Mouse (Mus musculus) thymus, adult 2 months (tissue): ENCODE results near the gene Vstm2l. TPM values are rescaled to one million over a fixed set of nuclear protein-coding genes. Genes with fewer than 3 reads are reported as not detected.

Experiments
- DNase-seq: peaks from one replicate; pipeline ENCODE4 v3.0.0; 2021
- H3K27ac ChIP-seq: fragments of 200-500 bp; 2 replicates; pipeline ENCODE4 v1.5.1; 2012; ENCODE audit warnings: low read length, control low read depth; ENCODE audit not compliant: control insufficient read depth, insufficient read depth
- H3K27me3 ChIP-seq: fragments of 200-500 bp; 2 replicates; pipeline ENCODE4 v1.6.1; 2012; ENCODE audit warnings: mild to moderate bottlenecking, low read length, moderate library complexity, mixed read lengths; ENCODE audit not compliant: control insufficient read depth, insufficient read depth
- H3K36me3 ChIP-seq: fragments of 200-500 bp; 2 replicates; pipeline ENCODE4 v1.6.1; 2012; ENCODE audit warnings: mild to moderate bottlenecking, low read length, moderate library complexity; ENCODE audit not compliant: control insufficient read depth, insufficient read depth
- H3K4me1 ChIP-seq: fragments of 200-500 bp; replicated peaks from 2 replicates; pipeline ENCODE4 v1.6.1; 2012; ENCODE audit warnings: low read length; ENCODE audit not compliant: control insufficient read depth, insufficient read depth
- H3K4me3 ChIP-seq: fragments of 200-500 bp; 2 replicates; pipeline ENCODE4 v1.5.1; 2012; ENCODE audit warnings: mild to moderate bottlenecking, low read length, control low read depth, moderate library complexity; ENCODE audit not compliant: control insufficient read depth, insufficient read depth
- CTCF ChIP-seq: fragments of 200-500 bp; IDR thresholded peaks from 2 replicates; pipeline ENCODE4 v1.5.1; 2012; ENCODE audit warnings: mild to moderate bottlenecking, control low read depth, low read length, moderate library complexity, borderline replicate concordance; ENCODE audit not compliant: control insufficient read depth, poor library complexity, insufficient read depth; ENCODE audit errors: extremely low read depth
- POLR2A ChIP-seq: fragments of 200-500 bp; IDR thresholded peaks from 2 replicates; pipeline ENCODE4 v1.6.1; 2012; ENCODE audit warnings: mild to moderate bottlenecking, low read length, control low read depth, moderate library complexity; ENCODE audit not compliant: control insufficient read depth, poor library complexity, insufficient read depth; ENCODE audit errors: extremely low read depth
- WGBS: fragments of 180-500 bp; shearing (Covaris S2); methylation state at CpG from one replicate; pipeline ENCODE4 v1.1.7; 2018; 5-methylcytosine and 5-hydroxymethylcytosine counted together
- polyA plus RNA-seq: library from polyadenylated mRNA; depleted of rRNA; stranded (reverse); fragments of >200 nt; gene quantifications from 2 replicates; pipeline ENCODE4 v1.2.3, GENCODE M21; 2012

Gene Vstm2l
- polyA plus RNA-seq, 1 experiment: 0.11 TPM

DNA sequence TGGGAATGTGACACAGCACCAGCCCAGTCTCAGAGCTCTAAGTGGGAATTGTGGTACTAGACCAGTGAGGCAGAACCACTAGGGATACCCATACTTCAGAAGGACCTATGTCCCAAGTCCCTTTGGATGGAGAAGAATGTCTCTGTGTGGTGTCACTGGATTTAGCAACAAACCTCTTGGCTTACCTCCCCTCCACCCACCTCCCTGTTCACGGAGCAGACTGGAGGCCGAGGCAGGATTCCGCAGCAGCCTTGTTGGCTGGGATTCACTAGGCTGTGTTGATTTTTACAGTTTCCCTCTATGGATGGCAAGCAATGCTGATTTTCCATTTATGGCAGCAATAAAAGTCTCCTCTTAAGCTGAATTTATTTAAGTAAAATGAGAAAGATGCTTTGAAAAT, 12.5 kb downstream of the Vstm2l start:
- H3K4me1 ChIP-seq: no peaks in the 10 kb centered on the region
- no peak for DNase-seq
- no peak overlapping the region for H3K4me3 ChIP-seq
- H3K36me3 ChIP-seq: no peaks in the 10 kb centered on the region
- H3K27ac ChIP-seq: no peak overlapping the region
- TF ChIP-seq CTCF (no peak), POLR2A (no peak)
- 85% methylated on average over 3 of the region's 3 CpGs for WGBS
- H3K27me3 ChIP-seq: no peaks in the 10 kb centered on the region

DNA sequence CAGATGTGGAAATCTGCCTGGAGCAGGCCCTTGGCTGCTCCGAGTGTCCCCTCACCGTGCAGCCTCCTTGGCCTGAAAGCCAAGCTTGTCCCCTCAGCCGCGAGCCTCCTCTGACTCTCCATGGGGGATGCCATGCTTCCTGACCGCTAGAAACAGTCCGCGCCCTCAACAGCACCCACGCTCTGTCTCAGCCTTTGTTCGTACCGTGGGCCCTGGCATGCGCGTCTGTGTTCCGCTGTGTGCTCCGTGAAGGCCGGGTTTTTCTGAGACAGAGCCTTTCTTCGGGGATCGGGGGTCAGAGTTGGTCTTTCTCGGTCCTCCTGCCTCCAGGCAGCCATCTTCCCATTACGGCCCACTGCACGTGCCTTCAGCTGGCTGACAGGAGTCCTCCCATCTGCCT, 12.9 kb downstream of the Vstm2l start:
- no peak for DNase-seq
- Histone ChIP-seq H3K4me3 (no peak overlapping the region), H3K27me3 (no peaks in the 10 kb centered on the region), H3K36me3 (no peaks in the 10 kb centered on the region), H3K4me1 (no peaks in the 10 kb centered on the region), H3K27ac (no peak overlapping the region)
- TF ChIP-seq CTCF: no peak
- no peak for TF ChIP-seq POLR2A
- 65% methylated on average over 20 of the region's 20 CpGs for WGBS

DNA sequence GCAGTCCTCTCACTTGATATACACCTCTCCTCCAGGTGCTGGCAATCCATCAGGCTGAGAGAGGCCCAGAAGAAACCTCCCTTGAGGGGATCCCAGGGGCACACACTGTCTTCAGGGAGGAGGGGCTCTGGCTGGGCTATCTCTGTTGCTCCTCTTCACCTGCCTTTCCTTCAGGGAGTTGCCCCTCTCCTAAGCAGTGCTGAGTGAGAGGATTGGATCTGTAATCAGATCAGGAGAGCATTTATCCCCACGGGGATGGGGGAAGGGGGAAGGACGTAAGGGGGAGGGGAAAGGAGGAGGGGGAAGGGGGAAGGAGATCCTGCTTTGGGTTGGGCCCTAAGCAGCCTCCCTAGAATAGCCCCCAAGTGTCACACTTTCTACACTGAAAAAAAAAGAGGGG, 13.4 kb downstream of the Vstm2l start:
- no peaks in the 10 kb centered on the region for H3K4me1 ChIP-seq
- no peak for TF ChIP-seq POLR2A
- no peak overlapping the region for H3K4me3 ChIP-seq
- no peak overlapping the region for H3K27ac ChIP-seq
- no peaks in the 10 kb centered on the region for H3K27me3 ChIP-seq
- no peaks in the 10 kb centered on the region for H3K36me3 ChIP-seq
- 39% methylated on average over 2 of the region's 2 CpGs for WGBS
- DNase-seq: no peak

DNA sequence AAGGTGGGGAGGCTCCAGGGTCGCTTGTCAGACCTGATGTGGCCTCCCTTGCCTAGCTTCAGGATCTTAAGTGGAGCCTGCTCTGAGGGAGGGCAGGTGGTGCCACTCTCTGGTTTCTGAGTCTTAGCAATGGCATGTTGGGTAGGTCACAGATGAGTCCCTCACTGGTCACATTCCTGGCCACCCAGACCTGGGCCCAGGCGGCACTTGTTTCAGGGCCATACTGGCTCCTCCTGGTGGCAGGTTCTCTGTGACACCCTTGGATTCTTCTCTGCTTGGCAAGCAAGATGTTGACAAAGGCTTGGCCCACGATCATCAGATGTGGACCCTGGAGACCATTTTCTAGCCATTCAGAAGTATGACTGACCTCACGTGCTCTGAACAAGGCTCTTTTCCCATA, 18.2 kb downstream of the Vstm2l start:
- Histone ChIP-seq H3K4me3 (no peak overlapping the region), H3K27ac (no peak overlapping the region), H3K27me3 (no peaks in the 10 kb centered on the region), H3K4me1 (no peaks in the 10 kb centered on the region), H3K36me3 (no peaks in the 10 kb centered on the region)
- TF ChIP-seq CTCF: no peak
- DNase-seq: no peak
- WGBS: 74% methylated on average over 4 of the region's 4 CpGs

DNA sequence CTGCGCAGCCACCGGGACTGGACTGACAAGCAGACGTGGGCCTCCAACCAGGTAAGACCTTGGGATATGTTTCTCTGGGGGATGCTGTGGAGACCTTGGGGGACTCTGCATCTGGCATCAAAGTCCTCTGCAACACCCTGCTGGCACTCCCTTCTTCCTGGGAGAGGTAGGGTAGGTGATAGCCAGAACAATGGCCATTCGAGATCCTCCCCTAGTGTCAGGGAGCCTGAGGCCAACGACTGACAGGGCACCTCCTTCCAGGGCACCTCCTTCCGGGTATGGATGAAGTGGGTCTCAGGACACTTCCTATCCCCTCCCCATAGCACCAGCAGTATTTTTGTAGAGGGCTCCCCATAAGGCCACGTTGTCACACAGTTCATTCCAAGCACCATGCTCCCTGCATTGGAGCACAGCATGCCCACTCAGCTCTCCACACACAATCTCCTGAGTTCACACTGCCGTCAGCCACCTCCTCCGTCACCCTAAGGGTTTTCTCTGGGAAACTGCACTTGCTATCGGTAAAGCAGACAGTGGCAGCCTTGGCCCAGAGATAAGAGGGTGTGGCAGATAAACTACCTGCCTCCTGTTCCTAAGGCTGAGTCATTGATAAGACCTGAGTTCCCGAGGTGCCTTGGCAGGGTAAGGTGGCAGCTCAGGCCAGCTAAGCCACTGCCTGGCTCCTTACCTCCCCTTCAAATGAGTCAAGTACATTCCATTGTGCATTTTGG, 21.2 kb downstream of the Vstm2l start:
- 74% methylated on average over 11 of the region's 11 CpGs for WGBS
- Histone ChIP-seq H3K27ac (no peak overlapping the region), H3K4me3 (no peak overlapping the region), H3K36me3 (no peaks in the 10 kb centered on the region), H3K27me3 (no peaks in the 10 kb centered on the region; the same call in 1 of the 2 replicates), H3K4me1 (no peaks in the 10 kb centered on the region)
- DNase-seq: no peak
- TF ChIP-seq POLR2A: no peak
- no peak for TF ChIP-seq CTCF

DNA sequence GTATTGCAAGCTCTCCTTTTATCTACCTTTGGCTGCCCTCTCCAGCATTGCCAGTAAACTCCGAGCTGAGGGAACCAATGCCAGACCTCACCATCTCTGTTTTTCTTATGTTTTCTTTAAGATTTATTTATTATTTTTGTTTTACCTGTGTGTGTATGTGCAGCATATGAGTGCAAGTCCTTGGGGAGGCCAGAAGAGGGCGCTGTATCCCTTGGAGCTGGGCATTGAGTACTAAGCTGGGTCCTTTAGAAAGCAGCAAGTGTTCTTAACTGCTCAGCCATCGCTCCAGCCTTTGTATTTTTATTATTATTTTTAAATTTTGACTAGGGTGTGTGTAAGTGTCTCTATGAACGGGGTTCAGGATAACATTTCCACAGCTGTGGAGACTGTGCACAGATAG, 22.2 kb downstream of the Vstm2l start:
- 79% methylated on average over 4 of the region's 4 CpGs for WGBS
- Histone ChIP-seq H3K4me1 (no peaks in the 10 kb centered on the region), H3K4me3 (no peak overlapping the region), H3K36me3 (no peaks in the 10 kb centered on the region), H3K27ac (no peak overlapping the region), H3K27me3 (no peaks in the 10 kb centered on the region; the same call in 1 of the 2 replicates)
- no peak for DNase-seq
- TF ChIP-seq CTCF (no peak), POLR2A (no peak)

DNA sequence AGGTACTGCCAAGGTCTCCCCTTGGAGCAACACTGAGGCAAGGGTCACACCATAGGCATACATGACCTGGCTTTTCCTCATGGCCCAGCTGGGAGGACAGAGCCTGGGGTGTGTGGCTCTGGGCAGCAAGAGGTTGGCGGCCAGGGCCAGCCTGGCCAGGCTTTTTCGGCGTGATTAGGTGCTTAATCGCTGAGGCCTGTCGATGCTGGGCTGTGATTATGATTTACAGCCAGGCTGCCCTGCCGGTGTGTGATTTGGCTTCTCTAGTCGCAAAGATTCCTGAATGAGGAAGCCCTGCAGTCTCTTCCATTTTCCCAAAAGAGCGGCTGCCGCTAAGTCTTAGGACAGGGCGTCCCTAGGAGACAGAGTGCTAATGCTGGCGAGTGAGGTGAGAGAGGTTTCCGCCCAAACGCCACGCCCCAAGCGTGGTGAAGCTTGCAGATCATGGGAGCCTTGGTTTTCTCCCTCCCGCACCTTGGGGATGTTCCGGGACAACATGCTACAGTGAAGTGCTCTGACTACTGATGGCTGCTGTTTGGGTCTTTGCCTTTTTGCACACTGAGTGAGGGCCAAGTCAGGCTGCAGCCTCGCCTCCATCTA, 26.2 kb downstream of the Vstm2l start:
- H3K27me3 ChIP-seq: peaks cover 7% of the 10 kb centered on the region
- DNase-seq: no peak
- no peaks in the 10 kb centered on the region for H3K4me1 ChIP-seq
- TF ChIP-seq POLR2A (no peak), CTCF (no peak)
- H3K36me3 ChIP-seq: no peaks in the 10 kb centered on the region
- no peak overlapping the region for H3K27ac ChIP-seq
- WGBS: 10% methylated on average over 18 of the region's 18 CpGs
- no peak overlapping the region for H3K4me3 ChIP-seq
